Mouse (Mus musculus) cerebellum, postnatal 36 days (tissue): ENCODE results near the gene Ppm1b.

ENCODE experiments used
- DNase-seq, 2 experiments: peaks; one replicate each; pipeline ENCODE4 v3.0.0; 2021 to 2022; ENCODE audit warnings: mixed read lengths in 2 of 2

Ppm1b gene

GRCm38 (mm10) chr17:85073214-85073613 is 116.7 kb downstream of the Ppm1b start:
- no peak for DNase-seq
